In genomic region chr5:27792173-27792470, GRCm38 (mm10) we compare ENCODE assay signal across 8 mouse cellular contexts. TPM values are rescaled to one million over a fixed set of nuclear protein-coding genes. Genes with fewer than 3 reads are reported as not detected.
DNase-seq lines count a peak whose midpoint lies in the region; ATAC-seq and TF ChIP-seq lines count a peak whose summit lies in the region.

No protein-coding gene starts in this region.

- H3K9ac ChIP-seq in heart, embryonic 12.5 days, result peak overlapping the region; percentile 83
- peak overlapping the region; percentile 89 for H3K9ac ChIP-seq in ES-Bruce4 (ENCODE audit: low read depth, poor library complexity, severe bottlenecking)
- peak overlapping the region; percentile 83 for H3K9ac ChIP-seq in forebrain, postnatal 0 days

- peak overlapping the region; percentile 76 for H3K4me2 ChIP-seq in heart, embryonic 12.5 days
- H3K4me2 ChIP-seq in forebrain, postnatal 0 days (ENCODE audit: low read depth), result peak overlapping the region; percentile 67

- no peak for TF ChIP-seq EP300 in ES-Bruce4 (IDR thresholded peaks at IDR 0.05; ENCODE audit: insufficient read depth, low read depth, low read length)

- peak overlapping the region; percentile 81 for H3K4me3 ChIP-seq in heart, embryonic 12.5 days
- H3K4me3 ChIP-seq in ES-Bruce4 (ENCODE audit: low read depth, low read length), result peak overlapping the region; percentile 71
- peak overlapping the region; percentile 85 for H3K4me3 ChIP-seq in forebrain, postnatal 0 days (ENCODE audit: low read depth, low read length)
- H3K4me3 ChIP-seq in macrophage (ENCODE audit: inconsistent target), result peak overlapping the region; percentile 72

- peaks cover 25% of the 10 kb centered on the region for H3K4me1 ChIP-seq in heart, embryonic 12.5 days (replicated peaks)
- peaks cover 8% of the 10 kb centered on the region for H3K4me1 ChIP-seq in ES-Bruce4 (ENCODE audit: control insufficient read depth, insufficient read depth, low read length)
- peaks cover 10% of the 10 kb centered on the region for H3K4me1 ChIP-seq in forebrain, postnatal 0 days (ENCODE audit: insufficient read depth)

- H3K79me2 ChIP-seq in macrophage (ENCODE audit: inconsistent target), result peaks cover 23% of the 10 kb centered on the region

- no peak for TF ChIP-seq POLR2A in ES-Bruce4 (IDR thresholded peaks at IDR 0.05; ENCODE audit: insufficient read depth, low read length)

- H3K27me3 ChIP-seq in heart, embryonic 12.5 days (replicated peaks), result no peaks in the 10 kb centered on the region
- H3K27me3 ChIP-seq in ES-Bruce4 (ENCODE audit: control insufficient read depth, insufficient read depth, low read length, poor library complexity, severe bottlenecking), result no peaks in the 10 kb centered on the region
- H3K27me3 ChIP-seq in forebrain, postnatal 0 days (ENCODE audit: insufficient read depth, low read length), result no peaks in the 10 kb centered on the region

- no peak for TF ChIP-seq CTCF in ES-Bruce4 (IDR thresholded peaks at IDR 0.05; ENCODE audit: low read depth, low read length)
- no peak for TF ChIP-seq CTCF in forebrain, postnatal 0 days (IDR thresholded peaks at IDR 0.05; ENCODE audit: low read depth)

- ATAC-seq in heart, embryonic 12.5 days (ENCODE audit: insufficient number of reproducible peaks, low FRiP score), result no peak
- no peak for ATAC-seq in forebrain, postnatal 0 days

- peak overlapping the region; percentile 93 for H3K27ac ChIP-seq in heart, embryonic 12.5 days (ENCODE audit: poor library complexity, severe bottlenecking)
- peak overlapping the region; percentile 5; the same call in 1 of the 2 replicates for H3K27ac ChIP-seq in ES-Bruce4 (ENCODE audit: insufficient read depth, low read length)
- H3K27ac ChIP-seq in forebrain, postnatal 0 days (ENCODE audit: low read depth, low read length), result peak overlapping the region; percentile 90
- peak overlapping the region; percentile 82 for H3K27ac ChIP-seq in macrophage

- H3K9me3 ChIP-seq in heart, embryonic 12.5 days (replicated peaks), result no peaks in the 10 kb centered on the region
- H3K9me3 ChIP-seq in ES-Bruce4 (replicated peaks; ENCODE audit: control insufficient read depth, insufficient read depth, low read length, poor library complexity, severe bottlenecking), result no peaks in the 10 kb centered on the region
- no peaks in the 10 kb centered on the region for H3K9me3 ChIP-seq in forebrain, postnatal 0 days (ENCODE audit: low read length)

- DNase-seq in heart, adult 8-10 months (ENCODE audit: low spot score), result no peak
- DNase-seq in forebrain, postnatal 0 days, result no peak
- DNase-seq in right cerebral cortex, postnatal 14 days, result no peak
- no peak for DNase-seq in retina, postnatal 1 day
- no peak for DNase-seq in spleen, postnatal 10 days (ENCODE audit: low spot score in 2 of 2)

- H3K36me3 ChIP-seq in heart, embryonic 12.5 days, result peaks cover 19% of the 10 kb centered on the region
- H3K36me3 ChIP-seq in ES-Bruce4 (ENCODE audit: control insufficient read depth, insufficient read depth, low read length, poor library complexity, severe bottlenecking), result peaks cover 17% of the 10 kb centered on the region
- H3K36me3 ChIP-seq in forebrain, postnatal 0 days (ENCODE audit: insufficient read depth), result peaks cover 11% of the 10 kb centered on the region
- peaks cover 14% of the 10 kb centered on the region for H3K36me3 ChIP-seq in macrophage (ENCODE audit: inconsistent target)

- 16% methylated on average over 8 of the region's 8 CpGs for WGBS in heart, embryonic 12.5 days
- 13% methylated on average over 8 of the region's 8 CpGs for WGBS in forebrain, postnatal 0 days
- 23% methylated on average over 8 of the region's 8 CpGs for WGBS in macrophage (ENCODE audit: missing documents)

RNA-seq across cellular contexts. Expression of gene Paxip1, which starts 0.6 kb away (rescaled TPM):
- polyA plus RNA-seq in heart, embryonic 12.5 days (2016; fragmentation: Nextera tagmentation; extraction: Ambion mirVana), result 26.2 and 34.1 TPM in 2 replicates
- total RNA-seq in heart, adult 8-10 months (2022), result 10 to 100 TPM; 14.7 to 19.6 (median 17.5) TPM
- 59.3 and 62.3 TPM in 2 replicates for polyA plus RNA-seq in ES-Bruce4 (2011; ENCODE audit: insufficient read depth, insufficient read length, low read depth, missing spikeins)
- total RNA-seq in forebrain, postnatal 0 days (2014; rRNA removed), result 24.8 and 28.1 TPM in 2 replicates
- 19.4 and 21.3 TPM in 2 replicates for polyA plus RNA-seq in forebrain, postnatal 0 days (2015; fragmentation: Nextera tagmentation; extraction: Ambion mirVana)
- total RNA-seq in macrophage (2018; cell fraction: chromatin; rRNA removed), result 10 to 100 TPM; 30.3 to 95.8 (median 56.7) TPM
- total RNA-seq in macrophage (2018; cell fraction: cytosol; rRNA removed), result 10 to 100 TPM in 3 of 26 experiments, 1 to 10 TPM in 23; 4.1 to 10.1 (median 7.5) TPM
- total RNA-seq in macrophage (2018; cell fraction: nucleus; rRNA removed), result 10 to 100 TPM in 25 of 26 experiments, 1 to 10 TPM in 1; 8.6 to 67.5 (median 27.0) TPM
- 7.1 to 12.2 TPM (median 7.3 TPM) in 3 replicates for polyA plus RNA-seq in macrophage (2018)

RNA-seq across cellular contexts. Expression of gene Htr5a, which starts 49.8 kb away (rescaled TPM):
- not detected in 2 replicates for polyA plus RNA-seq in heart, embryonic 12.5 days (2016; fragmentation: Nextera tagmentation; extraction: Ambion mirVana)
- not detected for total RNA-seq in heart, adult 8-10 months (2022)
- polyA plus RNA-seq in ES-Bruce4 (2011; ENCODE audit: insufficient read depth, insufficient read length, low read depth, missing spikeins) (not detected in 2 replicates), macrophage (2018) (not detected in 3 replicates)
- 5.8 and 7.6 TPM in 2 replicates for total RNA-seq in forebrain, postnatal 0 days (2014; rRNA removed)
- polyA plus RNA-seq in forebrain, postnatal 0 days (2015; fragmentation: Nextera tagmentation; extraction: Ambion mirVana), result 0.86 and 1.2 TPM in 2 replicates
- not detected for total RNA-seq in macrophage (2018; cell fraction: chromatin; rRNA removed)
- not detected for total RNA-seq in macrophage (2018; cell fraction: cytosol; rRNA removed)
- not detected for total RNA-seq in macrophage (2018; cell fraction: nucleus; rRNA removed)

Comparison
In these comparisons a context has a peak if more than half of its experiments do, and no peak if none do; other contexts are left out.
1. H3K27ac ChIP-seq: peak in every context shown above with its lines; median percentile 93 in heart, embryonic 12.5 days; 90 in forebrain, postnatal 0 days; 82 in macrophage; 5 in ES-Bruce4.